15 mouse cellular contexts compared by ENCODE assay signal in the genomic region with DNA sequence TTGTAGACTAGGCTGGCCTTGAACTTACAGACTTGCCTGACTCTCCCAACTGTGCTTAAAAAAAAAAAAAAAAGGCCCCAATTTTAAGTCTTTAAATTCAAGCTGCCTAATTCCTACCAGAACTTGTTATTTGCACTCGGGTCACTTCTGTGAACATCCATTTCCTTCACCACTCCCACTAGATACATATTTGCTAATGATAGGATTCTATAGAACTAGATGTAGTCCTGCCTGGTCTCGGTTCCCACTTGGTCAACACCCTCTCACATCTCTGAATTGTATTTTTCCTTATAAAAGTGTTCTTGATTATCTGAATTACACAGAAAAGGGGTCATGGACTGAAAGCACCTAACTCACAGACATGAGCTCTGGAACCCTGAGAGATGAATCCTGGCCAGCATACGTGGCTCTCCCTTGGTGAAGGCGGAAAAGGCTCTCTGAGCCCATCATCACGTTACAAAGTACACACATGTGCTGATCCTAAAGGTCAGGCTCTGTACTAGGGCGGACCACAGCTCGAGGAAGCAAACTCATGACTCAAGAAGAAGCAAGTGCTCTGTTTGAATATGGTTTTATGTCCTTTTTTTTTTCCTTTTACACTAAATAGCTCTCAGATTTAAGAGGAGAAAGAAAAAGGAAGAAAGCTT.
"Had no signal": no experiment of that assay in that cellular context is flagged by ENCODE, and none has a peak within 500 bp of the region (broad histone marks: within the 10 kb centered on the region; RNA-seq: fewer than 3 reads in every experiment).

No protein-coding gene starts in this region.

- H3K27me3 ChIP-seq: limb, embryonic 12.5 days; midbrain, embryonic 15.5 days; neural tube, embryonic 13.5 days had no signal

- H3K27ac ChIP-seq: limb, embryonic 12.5 days; liver, embryonic 14.5 days; midbrain, embryonic 10.5 days; midbrain, embryonic 15.5 days; neural tube, embryonic 13.5 days had no signal

- ATAC-seq: lung, postnatal 0 days; midbrain, embryonic 15.5 days had no signal

- H3K9ac ChIP-seq: limb, embryonic 12.5 days; liver, embryonic 14.5 days; midbrain, embryonic 15.5 days; neural tube, embryonic 13.5 days had no signal

- H3K4me2 ChIP-seq: limb, embryonic 12.5 days; midbrain, embryonic 15.5 days; neural tube, embryonic 13.5 days had no signal

- H3K4me3 ChIP-seq: limb, embryonic 12.5 days; midbrain, embryonic 10.5 days; midbrain, embryonic 15.5 days; neural tube, embryonic 13.5 days had no signal

- DNase-seq: kidney, adult 18-20 months; kidney, postnatal 10 days; kidney, postnatal 4 days; lung, adult 2 months; lung, postnatal 4 days; retina, postnatal 1 day; right cerebral cortex, postnatal 4 days; thymus, adult 2 months; thymus, postnatal 25 days had no signal

- H3K36me3 ChIP-seq: limb, embryonic 12.5 days; midbrain, embryonic 10.5 days; midbrain, embryonic 15.5 days; neural tube, embryonic 13.5 days had no signal

- H3K9me3 ChIP-seq: limb, embryonic 12.5 days; midbrain, embryonic 10.5 days; midbrain, embryonic 15.5 days; neural tube, embryonic 13.5 days had no signal

- H3K4me1 ChIP-seq: midbrain, embryonic 10.5 days; midbrain, embryonic 15.5 days had no signal
